Mouse (Mus musculus) G1E (cell line): ENCODE data around the gene C1qtnf1.

Experiments
- CTCF ChIP-seq: IDR thresholded peaks from 2 replicates; pipeline ENCODE4 v1.5.1; 2012; ENCODE audit warnings: low read depth, low read length, inconsistent platforms, mixed read lengths
- GATA1 ChIP-seq: IDR thresholded peaks from 2 replicates; pipeline ENCODE4 v1.6.1; 2012; ENCODE audit warnings: borderline replicate concordance, low read length, inconsistent platforms, mixed read lengths

- TF ChIP-seq GATA1 (no peak), CTCF (no peak)
These were observed 7.7 kb upstream of the C1qtnf1 start for GRCm38 (mm10) chr11:118420261-118420660.
